In genomic region chr5:108647820-108648465, GRCm38 (mm10) we compare ENCODE assay signal across 13 mouse cellular contexts. TPM values are rescaled to one million over a fixed set of nuclear protein-coding genes. Genes with fewer than 3 reads are reported as not detected.
"Had no signal": no experiment of that assay in that cellular context is flagged by ENCODE, and none has a peak within 500 bp of the region (broad histone marks: within the 10 kb centered on the region; RNA-seq: fewer than 3 reads in every experiment).

No protein-coding gene starts in this region.

- ATAC-seq: liver, embryonic 12.5 days; midbrain, embryonic 15.5 days had no signal

- H3K4me3 ChIP-seq: liver, embryonic 12.5 days; megakaryocyte, embryonic 14.5 days; midbrain, embryonic 12.5 days; midbrain, embryonic 15.5 days; neural tube, embryonic 12.5 days had no signal

- H3K4me1 ChIP-seq: megakaryocyte, embryonic 14.5 days; midbrain, embryonic 12.5 days; midbrain, embryonic 15.5 days; neural tube, embryonic 12.5 days had no signal

- H3K9me3 ChIP-seq: liver, embryonic 12.5 days; megakaryocyte, embryonic 14.5 days; midbrain, embryonic 12.5 days; midbrain, embryonic 15.5 days; neural tube, embryonic 12.5 days had no signal

- H3K4me2 ChIP-seq: liver, embryonic 12.5 days; lung, embryonic 14.5 days; midbrain, embryonic 12.5 days; midbrain, embryonic 15.5 days; neural tube, embryonic 12.5 days had no signal

- H3K27ac ChIP-seq: liver, embryonic 12.5 days; liver, embryonic 14.5 days; macrophage; midbrain, embryonic 12.5 days; midbrain, embryonic 15.5 days; neural tube, embryonic 12.5 days had no signal

- H3K27me3 ChIP-seq: liver, embryonic 12.5 days; megakaryocyte, embryonic 14.5 days; midbrain, embryonic 12.5 days; midbrain, embryonic 15.5 days; neural tube, embryonic 12.5 days had no signal

- H3K9ac ChIP-seq: liver, embryonic 12.5 days; liver, embryonic 14.5 days; lung, embryonic 14.5 days; midbrain, embryonic 12.5 days; midbrain, embryonic 15.5 days; neural tube, embryonic 12.5 days had no signal

- DNase-seq: liver; lung, embryonic 14.5 days; right cerebral cortex, postnatal 14 days; thymus, adult 18-20 months; thymus, postnatal 14 days; thymus, postnatal 36 days had no signal

RNA-seq across cellular contexts. Expression of gene Slc26a1, which starts 27.4 kb away (rescaled TPM):
- polyA plus RNA-seq: macrophage had no signal
